Mouse (Mus musculus): ENCODE data around the gene Fam234a.
A peak's percentile ranks its signal among the peaks of the same experiment; 100 is the strongest.
"Not testable (repeated sequence)": the region's sequence is repeated elsewhere in the genome, so short reads cannot be mapped to it uniquely, and the experiment has no call there.

Gene Fam234a

GRCm38 (mm10) chr17:26234386-26234785 is 9.7 kb downstream of the Fam234a start:
- DNase-seq (ENCODE audit: low read depth), result no peak

DNA sequence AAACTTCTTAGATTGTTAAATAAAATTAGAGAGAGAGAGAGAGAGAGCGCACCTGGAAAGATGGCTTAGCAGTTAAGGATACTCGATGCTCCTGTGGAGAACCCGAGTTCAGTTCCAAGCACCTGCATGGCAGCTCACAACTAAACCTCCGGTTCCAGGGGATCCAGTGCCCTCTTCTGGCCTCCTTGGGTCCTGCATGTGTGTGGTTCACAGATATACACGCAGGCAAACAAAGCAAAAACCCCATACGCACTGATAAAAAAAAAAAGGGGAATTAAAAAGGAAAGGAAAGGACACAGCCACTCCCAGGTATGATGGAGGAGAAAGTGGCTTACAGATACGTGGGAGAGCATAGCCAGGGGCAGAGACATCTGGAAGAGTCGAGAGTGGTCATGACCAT is 11.2 kb downstream of the Fam234a start:
- DNase-seq (ENCODE audit: low read depth), result no peak

GRCm38 (mm10) chr17:26231156-26231555 is 12.9 kb downstream of the Fam234a start:
- DNase-seq (ENCODE audit: low read depth), result no peak

DNA sequence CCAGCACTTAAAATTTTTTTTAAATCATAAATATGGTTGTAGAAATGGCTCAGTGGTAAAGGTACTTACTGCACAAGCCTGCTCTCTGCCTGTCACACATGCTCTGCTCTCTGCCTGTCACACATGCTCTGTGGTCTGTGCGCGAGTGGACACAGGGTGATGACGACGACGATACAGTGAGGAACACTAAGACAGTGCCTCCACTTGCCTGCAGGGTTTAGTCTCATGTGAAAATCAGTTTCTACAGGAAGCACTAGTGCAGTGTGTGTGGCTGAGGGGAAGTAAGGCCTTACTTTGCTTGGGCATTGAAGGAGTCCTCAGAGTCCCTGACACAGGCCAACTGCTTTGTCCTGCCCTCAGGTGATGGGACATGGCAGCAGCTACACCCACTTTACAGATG is 14.3 kb downstream of the Fam234a start:
- no peak for DNase-seq (ENCODE audit: low read depth)

DNA sequence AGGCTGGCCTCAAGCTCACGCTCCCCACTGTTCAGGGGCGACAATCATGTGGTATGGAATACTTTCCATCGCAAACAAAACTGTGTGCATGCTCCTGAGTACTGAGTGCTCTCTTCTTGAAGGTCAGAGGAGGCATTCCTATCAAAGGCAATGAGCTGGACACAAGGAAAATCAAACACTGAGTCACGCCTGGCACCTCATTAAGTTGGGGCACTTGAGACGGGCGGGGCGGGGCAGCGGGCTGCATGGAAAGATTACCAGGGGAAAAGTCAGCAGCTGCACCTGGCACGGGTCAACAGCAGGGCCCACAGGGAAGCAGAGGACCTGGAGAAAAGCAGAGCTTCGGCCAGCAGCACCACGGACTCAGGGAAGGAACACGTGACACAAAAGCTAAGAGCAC is 18.9 kb downstream of the Fam234a start:
- DNase-seq (ENCODE audit: low read depth), result no peak

DNA sequence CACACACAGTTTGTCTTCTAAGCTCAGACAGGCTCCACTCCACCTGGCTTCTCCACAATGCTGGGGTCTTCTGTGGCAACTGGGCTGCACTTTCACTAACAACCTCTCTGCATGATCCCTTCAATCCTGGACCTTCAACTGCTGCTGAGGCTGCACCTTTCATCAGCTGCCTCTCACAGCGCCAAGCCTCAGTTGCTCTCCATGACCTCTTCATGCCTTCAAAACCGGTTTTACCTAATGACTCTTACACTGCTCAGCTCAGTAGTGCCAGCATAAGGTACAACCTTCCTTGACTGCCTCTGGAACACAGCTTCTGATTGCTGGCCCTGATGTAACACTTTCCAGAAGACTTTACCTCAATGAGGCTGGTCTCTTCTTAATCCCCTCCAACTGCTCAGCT is 22.5 kb downstream of the Fam234a start:
- no peak for DNase-seq (ENCODE audit: low read depth)

GRCm38 (mm10) chr17:26212681-26213080 is 31.4 kb downstream of the Fam234a start:
- DNase-seq (ENCODE audit: low read depth), result no peak

GRCm38 (mm10) chr17:26212241-26212640 is 31.8 kb downstream of the Fam234a start:
- DNase-seq (ENCODE audit: low read depth), result no peak

DNA sequence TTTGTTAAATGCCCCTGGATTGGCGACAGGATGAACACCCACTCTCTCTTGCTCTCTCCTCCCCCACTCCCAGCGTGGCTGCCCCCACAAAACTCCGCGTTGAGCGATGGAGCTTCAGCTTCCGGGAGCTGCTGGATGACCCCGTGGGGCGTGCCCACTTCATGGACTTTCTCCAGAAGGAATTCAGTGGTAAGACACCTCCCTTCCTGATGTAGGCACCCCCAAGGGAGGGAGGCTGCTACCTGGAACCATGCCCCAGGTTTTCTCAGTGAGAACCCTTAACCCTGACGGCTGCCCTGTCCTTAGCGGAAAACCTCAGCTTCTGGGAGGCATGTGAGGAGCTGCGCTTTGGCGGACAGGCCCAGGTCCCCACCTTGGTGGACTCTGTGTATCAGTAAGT is 36.4 kb downstream of the Fam234a start, which contains the start of gene Arhgdig:
Gene Arhgdig (minus strand): TSS at position 101 of the 400 bp plus-strand sequence.
- DNase-seq (ENCODE audit: low read depth), result no peak

DNA sequence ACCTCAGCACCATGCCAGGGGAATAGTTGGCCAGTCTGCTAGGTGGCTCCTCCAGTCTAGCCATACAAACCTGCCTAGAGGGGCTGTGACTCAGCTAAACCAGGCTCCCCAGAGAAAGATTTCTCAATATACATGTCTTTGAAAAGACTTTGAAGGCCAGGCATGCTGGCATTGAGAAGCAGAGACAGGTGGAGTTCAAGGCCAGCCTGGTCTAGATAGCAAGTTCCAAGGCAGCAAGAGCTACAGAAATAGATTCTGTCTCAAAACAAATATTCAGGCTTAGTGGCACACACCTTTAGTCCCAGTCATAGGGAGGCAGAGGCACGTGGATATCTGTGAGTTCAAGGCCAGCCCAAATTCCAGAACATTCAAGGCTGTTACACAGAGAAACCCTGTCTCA is 37.6 kb downstream of the Fam234a start:
- no peak for DNase-seq (ENCODE audit: low read depth)

DNA sequence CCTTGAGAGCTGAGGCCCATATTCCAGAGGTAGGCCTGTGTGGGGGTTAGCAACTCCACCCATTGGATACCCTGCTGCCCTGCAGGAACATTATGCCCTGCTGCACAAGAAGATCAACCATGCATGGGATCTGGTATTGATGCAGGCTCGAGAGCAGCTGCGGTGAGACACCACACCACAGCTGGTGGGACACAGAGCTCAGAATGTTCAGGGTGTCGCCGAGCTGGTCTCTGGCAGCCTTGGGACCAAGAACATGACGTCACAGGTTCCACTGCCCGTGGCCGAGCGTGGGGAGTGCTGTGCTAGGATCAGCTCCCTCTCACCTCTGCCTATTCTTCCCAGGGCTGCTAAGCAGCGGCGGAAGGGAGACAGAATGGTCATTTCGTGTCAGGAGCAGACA is 39.3 kb downstream of the Fam234a start:
- no peak for DNase-seq (ENCODE audit: low read depth)

GRCm38 (mm10) chr17:26203321-26203811 is 40.7 kb downstream of the Fam234a start:
- DNase-seq (ENCODE audit: low read depth), result peak; percentile 15

- DNase-seq (ENCODE audit: low read depth), result peak; percentile 35
Measured at GRCm38 (mm10) chr17:26202737-26203136, 41.3 kb downstream of the Fam234a start, which contains the start of gene Rgs11. Gene Rgs11 (plus strand): TSS chr17:26202951.

GRCm38 (mm10) chr17:26201998-26202397 is 42.0 kb downstream of the Fam234a start:
- DNase-seq (ENCODE audit: low read depth), result peak; percentile 15

DNA sequence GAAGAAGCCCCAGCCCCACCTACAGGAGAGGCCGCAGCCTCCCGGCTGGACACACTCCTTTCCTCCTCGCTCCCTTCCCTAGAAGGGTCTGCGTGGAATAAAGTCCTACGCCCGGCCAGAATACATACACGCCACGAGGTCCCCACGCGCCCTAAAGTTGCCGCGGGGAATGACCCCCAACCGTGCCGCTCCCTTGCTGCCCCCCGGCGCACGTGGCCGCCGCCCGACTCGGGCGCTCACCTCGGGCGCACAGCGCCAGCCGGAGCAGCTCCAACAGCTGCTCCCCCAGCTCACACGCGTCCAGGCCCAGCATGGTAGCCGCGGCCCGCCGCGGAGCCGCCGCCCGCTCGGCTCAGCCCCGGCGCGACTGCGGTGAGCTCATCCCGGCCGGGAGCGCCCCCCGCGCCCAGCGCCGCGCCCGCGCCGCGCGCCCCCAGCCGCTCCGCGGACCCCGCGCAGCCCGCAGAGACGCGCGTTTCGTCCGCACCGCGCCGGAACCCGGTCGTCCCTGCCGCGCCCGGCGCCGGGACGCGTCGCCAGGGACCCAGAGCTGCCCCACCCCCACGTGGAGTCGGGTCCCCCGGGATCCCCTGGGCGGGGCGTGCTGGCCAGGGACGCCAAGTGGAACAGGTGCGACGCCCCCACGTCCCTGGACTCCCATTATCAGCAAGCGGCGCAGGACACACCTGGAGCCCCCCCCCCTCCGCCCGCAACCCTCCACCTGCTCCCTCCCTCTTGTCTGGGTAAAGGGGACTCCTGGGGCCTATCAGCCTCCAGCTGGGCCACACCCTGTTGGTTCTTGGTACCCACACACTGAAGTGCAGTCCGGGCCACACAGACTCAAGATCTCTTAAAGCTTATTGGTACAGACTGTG is 43.0 kb downstream of the Fam234a start:
- DNase-seq (ENCODE audit: low read depth), result peak; percentile 72

- DNase-seq (ENCODE audit: low read depth), result peak; percentile 77
Measured at GRCm38 (mm10) chr17:26198892-26199291, 45.1 kb downstream of the Fam234a start, which contains the start of gene Pdia2. Gene Pdia2 (minus strand): TSS chr17:26199087.

DNA sequence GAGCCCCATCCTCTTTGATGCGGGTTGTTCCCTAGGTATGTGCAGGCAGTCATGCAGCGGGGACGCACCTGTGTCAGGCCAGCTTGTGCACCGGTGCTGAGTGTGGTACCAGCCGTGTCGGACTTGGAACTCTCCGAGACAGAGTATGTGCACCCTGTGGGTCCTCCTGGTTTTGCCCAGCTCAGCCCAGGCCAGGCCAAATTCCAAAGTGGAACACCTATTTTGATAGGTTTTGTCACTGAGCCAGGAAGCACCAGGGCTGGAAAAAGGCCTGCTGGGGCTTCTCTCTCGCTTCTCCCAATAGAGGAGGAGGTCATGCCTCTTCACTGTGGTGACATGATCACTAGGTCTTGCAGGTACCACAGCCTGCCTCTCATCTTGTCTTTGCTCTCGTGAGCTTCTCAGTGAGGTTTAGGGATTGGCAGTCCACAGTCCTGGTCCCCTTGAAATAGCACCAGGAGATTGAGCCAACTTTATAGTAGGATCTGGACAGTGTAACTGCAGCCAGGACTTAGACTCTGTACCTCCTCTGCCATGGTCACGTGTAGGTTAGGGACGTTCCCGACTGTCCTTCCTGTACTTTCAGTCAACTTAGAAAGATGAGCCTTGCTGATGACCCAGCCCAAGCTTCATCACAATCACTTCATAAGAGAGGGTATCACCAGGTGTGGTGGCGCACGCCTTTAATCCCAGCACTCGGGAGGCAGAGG is 51.4 kb downstream of the Fam234a start:
- DNase-seq (ENCODE audit: low read depth), result no peak

- DNase-seq (ENCODE audit: low read depth), result not testable (repeated sequence)
Measured at GRCm38 (mm10) chr17:26191486-26191885, 52.6 kb downstream of the Fam234a start.

GRCm38 (mm10) chr17:26188091-26188805 is 55.8 kb downstream of the Fam234a start:
- no peak for DNase-seq (ENCODE audit: low read depth)

- no peak for DNase-seq (ENCODE audit: low read depth)
Measured at GRCm38 (mm10) chr17:26187592-26187991, 56.5 kb downstream of the Fam234a start.

DNA sequence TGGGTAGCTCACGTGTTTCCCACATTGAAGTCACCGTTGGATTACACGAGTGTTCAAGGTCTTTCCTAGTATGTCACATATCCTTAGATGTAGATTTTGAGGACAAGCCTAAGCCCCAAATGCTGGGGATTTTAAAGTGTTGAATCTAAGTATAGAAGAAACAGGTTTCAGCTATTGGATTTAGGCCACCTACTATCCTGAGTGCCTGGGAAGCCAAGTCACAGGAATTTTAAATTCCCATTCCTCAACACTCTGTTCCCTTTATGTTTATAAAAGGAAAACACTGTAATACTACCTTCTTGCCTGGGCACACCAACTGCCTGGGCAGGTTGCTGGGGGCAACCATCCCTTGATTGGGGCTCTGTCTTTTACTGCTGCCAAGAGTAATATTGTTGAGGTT is 62.9 kb downstream of the Fam234a start:
- DNase-seq (ENCODE audit: low read depth), result no peak

- no peak for DNase-seq (ENCODE audit: low read depth)
Measured at GRCm38 (mm10) chr17:26178611-26179010, 65.4 kb downstream of the Fam234a start.

Data from c-Kit-positive CD71-positive TER-119-negative erythroid progenitor cells, embryonic 14.5 days (primary cell).